Mouse (Mus musculus) gastrocnemius, adult 2 months (tissue): ENCODE results near the gene Srbd1. TPM values are rescaled to one million over a fixed set of nuclear protein-coding genes. Genes with fewer than 3 reads are reported as not detected.

Experiments
- DNase-seq: peaks from one replicate; pipeline ENCODE4 v3.0.0; 2022
- H3K27ac ChIP-seq: fragments of 200-600 bp; 2 replicates; pipeline ENCODE4 v1.8.1; 2022; ENCODE audit warnings: mild to moderate bottlenecking
- H3K4me3 ChIP-seq: fragments of 200-600 bp; 2 replicates; pipeline ENCODE4 v1.8.1; 2022; ENCODE audit warnings: mild to moderate bottlenecking, moderate library complexity
- CTCF ChIP-seq: fragments of 200-600 bp; IDR thresholded peaks from 2 replicates; pipeline ENCODE4 v1.8.1; 2022; ENCODE audit warnings: antibody characterized with exemption, mild to moderate bottlenecking, moderate library complexity
- intact Hi-C: fragments of 180-260 bp; cut with DNase I; formaldehyde crosslinking; loops from one replicate; pipeline ENCODE4 v1.15.1; 2025
- total RNA-seq, 2 experiments: library from RNA; stranded (reverse); gene quantifications; 2 replicates each; pipeline ENCODE4 v1.2.3; 2021

Gene Srbd1
- total RNA-seq, 2 experiments from 2014 or later = 5.5 to 8.0 TPM

GRCm38 (mm10) chr17:85986181-85986580, 158.8 kb downstream of the Srbd1 start:
- no peak for TF ChIP-seq CTCF
- H3K27ac ChIP-seq = no peak overlapping the region
- intact Hi-C loops = no loop called here
- DNase-seq = no peak
- H3K4me3 ChIP-seq = no peak overlapping the region

- no peak for TF ChIP-seq CTCF
- intact Hi-C loops = no loop called here
- H3K4me3 ChIP-seq = no peak overlapping the region
- no peak for DNase-seq
- H3K27ac ChIP-seq = no peak overlapping the region
Observed at GRCm38 (mm10) chr17:85985131-85985530, 159.8 kb downstream of the Srbd1 start.

- DNase-seq = no peak
Observed at GRCm38 (mm10) chr17:85982271-85982670, 162.7 kb downstream of the Srbd1 start.

GRCm38 (mm10) chr17:85981869-85982268, 163.1 kb downstream of the Srbd1 start:
- no peak overlapping the region for H3K4me3 ChIP-seq
- no peak overlapping the region for H3K27ac ChIP-seq
- intact Hi-C loops = no loop called here
- no peak for DNase-seq
- no peak for TF ChIP-seq CTCF

More at GRCm38 (mm10) chr17:85982271-85982670, 162.7 kb downstream of the Srbd1 start:
- Histone ChIP-seq H3K27ac (no peak overlapping the region), H3K4me3 (no peak overlapping the region)
- TF ChIP-seq CTCF = no peak
- intact Hi-C loops = no loop called here

GRCm38 (mm10) chr17:85978876-85979275, 166.1 kb downstream of the Srbd1 start:
- Histone ChIP-seq H3K4me3 (no peak overlapping the region), H3K27ac (no peak overlapping the region)
- no peak for TF ChIP-seq CTCF
- intact Hi-C loops = no loop called here
- DNase-seq = no peak

GRCm38 (mm10) chr17:85975077-85975476, 169.9 kb downstream of the Srbd1 start:
- Histone ChIP-seq H3K4me3 (peak overlapping the region; percentile 36; the same call in 1 of the 2 replicates), H3K27ac (peak overlapping the region; percentile 56)
- peak; percentile 19 for DNase-seq
- TF ChIP-seq CTCF = no peak
- intact Hi-C loops = no loop called here

- intact Hi-C loops = no loop called here
- H3K4me3 ChIP-seq = peak overlapping the region; percentile 36; the same call in 1 of the 2 replicates
- H3K27ac ChIP-seq = peak overlapping the region; percentile 56; the same call in 1 of the 2 replicates
- DNase-seq = no peak
- TF ChIP-seq CTCF = no peak
Observed at GRCm38 (mm10) chr17:85974591-85974990, 170.4 kb downstream of the Srbd1 start.

- DNase-seq = no peak
- H3K4me3 ChIP-seq = no peak overlapping the region
- no peak for TF ChIP-seq CTCF
- intact Hi-C loops = no loop called here
- H3K27ac ChIP-seq = no peak overlapping the region
Observed at GRCm38 (mm10) chr17:85971120-85971519, 173.9 kb downstream of the Srbd1 start.

GRCm38 (mm10) chr17:85961653-85962052, 183.3 kb downstream of the Srbd1 start:
- DNase-seq = no peak
- TF ChIP-seq CTCF = no peak
- Histone ChIP-seq H3K4me3 (no peak overlapping the region), H3K27ac (no peak overlapping the region)
- intact Hi-C loops = no loop called here

GRCm38 (mm10) chr17:85951771-85952170, 193.2 kb downstream of the Srbd1 start:
- no peak for TF ChIP-seq CTCF
- Histone ChIP-seq H3K27ac (no peak overlapping the region), H3K4me3 (no peak overlapping the region)
- intact Hi-C loops = no loop called here
- no peak for DNase-seq

- H3K27ac ChIP-seq = no peak overlapping the region
- TF ChIP-seq CTCF = no peak
- H3K4me3 ChIP-seq = peak overlapping the region; percentile 30
- no peak for DNase-seq
- intact Hi-C loops = no loop called here
Observed at GRCm38 (mm10) chr17:85949919-85950505, 195.0 kb downstream of the Srbd1 start.

- intact Hi-C loops = no loop called here
- no peak for TF ChIP-seq CTCF
- Histone ChIP-seq H3K27ac (no peak overlapping the region), H3K4me3 (peak overlapping the region; percentile 30)
- peak; percentile 80 for DNase-seq
Observed at GRCm38 (mm10) chr17:85948911-85949909, 195.8 kb downstream of the Srbd1 start.

GRCm38 (mm10) chr17:85944726-85945125, 200.2 kb downstream of the Srbd1 start:
- no peak for DNase-seq
- Histone ChIP-seq H3K27ac (no peak overlapping the region), H3K4me3 (no peak overlapping the region)
- intact Hi-C loops = no loop called here
- no peak for TF ChIP-seq CTCF
